Mouse (Mus musculus) mouse trophoblast stem cell (cell line): ENCODE results near the gene Armc12.

Source experiments
- in situ Hi-C, 2 experiments: fragments of 300-500 bp; cut with MseI, MboI; formaldehyde crosslinking; loops; 2 replicates in 1 of 2; 3 replicates in 1 of 2; pipeline ENCODE4 v1.15.1; 2025

Gene Armc12

GRCm38 (mm10) chr17:28512696-28513095 is 17.9 kb upstream of the Armc12 start:
- in situ Hi-C loops: no loop called here

- in situ Hi-C loops: no loop called here
These were observed 17.3 kb upstream of the Armc12 start for GRCm38 (mm10) chr17:28513337-28513736.

- in situ Hi-C loops: no loop called here
These were observed 16.8 kb upstream of the Armc12 start for GRCm38 (mm10) chr17:28513844-28514243.

GRCm38 (mm10) chr17:28514555-28514954 is 16.1 kb upstream of the Armc12 start:
- in situ Hi-C loops: no loop called here

- in situ Hi-C loops: no loop called here
These were observed 14.9 kb upstream of the Armc12 start for GRCm38 (mm10) chr17:28515431-28516341.

GRCm38 (mm10) chr17:28516881-28517280 is 13.7 kb upstream of the Armc12 start:
- in situ Hi-C loops: no loop called here

GRCm38 (mm10) chr17:28517441-28517955 is 13.1 kb upstream of the Armc12 start, which contains the start of gene Fkbp5:
TSS of gene Fkbp5 (minus strand) at chr17:28517527.
- in situ Hi-C loops: no loop called here

GRCm38 (mm10) chr17:28517956-28518614 is 12.5 kb upstream of the Armc12 start:
- in situ Hi-C loops: no loop called here

GRCm38 (mm10) chr17:28518615-28519071 is 12.0 kb upstream of the Armc12 start:
- in situ Hi-C loops: no loop called here

GRCm38 (mm10) chr17:28519827-28520226 is 10.8 kb upstream of the Armc12 start:
- in situ Hi-C loops: loop anchor here (5.0 to 10.0 kb wide), 4 partner anchors 33 to 123 kb away; no protein-coding TSS in a partner anchor

- in situ Hi-C loops: loop anchor here (5.0 to 10.0 kb wide), 4 partner anchors 33 to 123 kb away; no protein-coding TSS in a partner anchor
These were observed 10.0 kb upstream of the Armc12 start for GRCm38 (mm10) chr17:28520561-28520960.

- in situ Hi-C loops: loop anchor here (5.0 to 10.0 kb wide), 4 partner anchors 34 to 124 kb away; no protein-coding TSS in a partner anchor
These were observed 9.4 kb upstream of the Armc12 start for GRCm38 (mm10) chr17:28521071-28521726.

GRCm38 (mm10) chr17:28521920-28522319 is 8.7 kb upstream of the Armc12 start:
- in situ Hi-C loops: loop anchor here (5.0 to 10.0 kb wide), 4 partner anchors 35 to 125 kb away; no protein-coding TSS in a partner anchor

GRCm38 (mm10) chr17:28522623-28523354 is 7.8 kb upstream of the Armc12 start:
- in situ Hi-C loops: loop anchor here (5.0 to 10.0 kb wide), 4 partner anchors 35 to 125 kb away; no protein-coding TSS in a partner anchor

- in situ Hi-C loops: loop anchor here (5.0 to 10.0 kb wide), 4 partner anchors 36 to 126 kb away; no protein-coding TSS in a partner anchor
These were observed 7.1 kb upstream of the Armc12 start for GRCm38 (mm10) chr17:28523355-28524008.

GRCm38 (mm10) chr17:28524009-28524695 is 6.5 kb upstream of the Armc12 start:
- in situ Hi-C loops: loop anchor here (5.0 to 10.0 kb wide), 4 partner anchors 37 to 127 kb away; no protein-coding TSS in a partner anchor

GRCm38 (mm10) chr17:28524831-28525430 is 5.7 kb upstream of the Armc12 start:
- in situ Hi-C loops: loop anchor here (5.0 to 10.0 kb wide), 4 partner anchors 38 to 128 kb away; no protein-coding TSS in a partner anchor

GRCm38 (mm10) chr17:28527184-28528042 is 3.2 kb upstream of the Armc12 start:
- in situ Hi-C loops: loop anchor here in 1 of 2 experiments (10.0 kb wide), 1 partner anchor 123 kb away; no protein-coding TSS in a partner anchor
